17 mouse cellular contexts compared by ENCODE assay signal in the genomic region with DNA sequence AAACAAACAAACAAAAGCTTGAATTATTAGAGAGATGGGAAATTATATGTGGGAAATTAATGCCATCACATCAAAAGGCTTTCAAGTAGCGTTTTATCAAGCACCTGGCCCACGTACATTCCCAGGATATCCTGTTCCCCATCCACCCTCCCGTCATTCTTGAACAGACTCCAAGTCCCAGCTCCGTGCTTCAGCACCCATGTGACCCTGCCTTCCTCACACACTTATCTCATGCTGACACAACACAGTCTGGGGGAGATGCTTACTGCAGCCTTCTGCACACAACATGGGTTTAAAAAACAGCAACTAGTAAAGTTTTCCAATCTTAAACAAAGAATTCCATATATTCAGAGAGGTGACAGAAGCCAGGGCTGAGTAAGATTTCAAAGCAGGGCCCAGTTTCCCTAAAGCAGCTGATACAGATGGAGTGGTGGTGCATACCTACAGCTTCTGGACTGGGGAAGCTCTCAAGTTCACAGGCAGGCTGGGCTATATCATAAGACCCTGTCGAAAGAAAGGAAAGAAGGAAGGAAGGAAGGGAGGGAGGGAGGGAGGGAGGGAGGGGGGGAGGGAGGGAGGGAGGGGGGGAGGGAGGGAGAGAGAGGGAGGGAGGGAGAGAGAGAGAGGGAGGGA. TPM values are rescaled to one million over a fixed set of nuclear protein-coding genes. Genes with fewer than 3 reads are reported as not detected.
DNase-seq lines count a peak whose midpoint lies in the region; ATAC-seq lines count a peak whose summit lies in the region.
"Had no signal": no experiment of that assay in that cellular context is flagged by ENCODE, and none has a peak within 500 bp of the region (broad histone marks: within the 10 kb centered on the region; RNA-seq: fewer than 3 reads in every experiment).

No protein-coding gene starts in this region.

- WGBS in liver, embryonic 16.5 days (ENCODE audit: insufficient replicate concordance), result 19% methylated on average over 4 of the region's 5 CpGs
- WGBS in liver, embryonic 11.5 days, result 32% methylated on average over 4 of the region's 5 CpGs
- 22% methylated on average over 4 of the region's 5 CpGs for WGBS in heart, embryonic 10.5 days

- DNase-seq in liver, embryonic 11.5 days (ENCODE audit: low spot score), result no peak
- no peak for DNase-seq in heart, embryonic 10.5 days (ENCODE audit: low spot score)
- peak; percentile 29 for DNase-seq in kidney, postnatal 14 days
- no peak for DNase-seq in cerebellum, postnatal 14 days
- DNase-seq in adrenal gland, adult (ENCODE audit: inconsistent age in 2 of 2, low spot score in 1 of 2), result no peak
- DNase-seq in cerebellum, postnatal 25 days, result no peak
- DNase-seq: adrenal gland, adult 2 months; cerebellum, postnatal 10 days; layer of hippocampus, postnatal 36 days had no signal

- H3K4me2 ChIP-seq in liver, embryonic 16.5 days (ENCODE audit: low read depth, low read length), result no peak overlapping the region
- H3K4me2 ChIP-seq in liver, embryonic 11.5 days, result no peak overlapping the region
- H3K4me2 ChIP-seq: embryonic facial prominence, embryonic 12.5 days; forebrain, embryonic 12.5 days; hindbrain, embryonic 13.5 days; lung, embryonic 15.5 days; neural tube, embryonic 13.5 days had no signal

- H3K9ac ChIP-seq in liver, embryonic 16.5 days (ENCODE audit: low read depth, low read length), result no peak overlapping the region
- H3K9ac ChIP-seq in liver, embryonic 11.5 days (ENCODE audit: low read depth, low read length), result no peak overlapping the region
- H3K9ac ChIP-seq: embryonic facial prominence, embryonic 12.5 days; forebrain, embryonic 12.5 days; hindbrain, embryonic 13.5 days; lung, embryonic 15.5 days; neural tube, embryonic 13.5 days had no signal

- H3K27me3 ChIP-seq in liver, embryonic 16.5 days (ENCODE audit: control insufficient read depth, insufficient read depth, low read depth, low read length), result no peaks in the 10 kb centered on the region
- no peaks in the 10 kb centered on the region for H3K27me3 ChIP-seq in liver, embryonic 11.5 days (replicated peaks; ENCODE audit: control insufficient read depth, insufficient read depth, low read length)
- no peaks in the 10 kb centered on the region for H3K27me3 ChIP-seq in heart, embryonic 10.5 days (ENCODE audit: insufficient read depth, poor library complexity, severe bottlenecking)
- H3K27me3 ChIP-seq: embryonic facial prominence, embryonic 12.5 days; forebrain, embryonic 12.5 days; lung, embryonic 15.5 days; neural tube, embryonic 13.5 days; Patski had no signal

- no peaks in the 10 kb centered on the region for H3K9me3 ChIP-seq in liver, embryonic 16.5 days (replicated peaks; ENCODE audit: control insufficient read depth, low read length)
- H3K9me3 ChIP-seq in liver, embryonic 11.5 days (ENCODE audit: control insufficient read depth, low read length), result no peaks in the 10 kb centered on the region
- no peaks in the 10 kb centered on the region for H3K9me3 ChIP-seq in heart, embryonic 10.5 days
- H3K9me3 ChIP-seq: embryonic facial prominence, embryonic 12.5 days; forebrain, embryonic 12.5 days; hindbrain, embryonic 13.5 days; lung, embryonic 15.5 days; neural tube, embryonic 13.5 days had no signal

- 0 out of 2 replicates have a peak, but pooled peaks have one; percentile 37 for ATAC-seq in liver, embryonic 16.5 days (ENCODE audit: low read depth)
- ATAC-seq in liver, embryonic 11.5 days (replicated peaks; ENCODE audit: low FRiP score), result no peak
- ATAC-seq: Patski had no signal

- H3K36me3 ChIP-seq in liver, embryonic 16.5 days (ENCODE audit: control insufficient read depth, insufficient read depth), result no peaks in the 10 kb centered on the region
- H3K36me3 ChIP-seq in liver, embryonic 11.5 days (ENCODE audit: control insufficient read depth, insufficient read depth, low read length), result no peaks in the 10 kb centered on the region
- no peaks in the 10 kb centered on the region for H3K36me3 ChIP-seq in heart, embryonic 10.5 days
- H3K36me3 ChIP-seq: embryonic facial prominence, embryonic 12.5 days; forebrain, embryonic 12.5 days; hindbrain, embryonic 13.5 days; lung, embryonic 15.5 days; neural tube, embryonic 13.5 days had no signal

- H3K4me1 ChIP-seq in liver, embryonic 16.5 days (ENCODE audit: control insufficient read depth, low read depth, low read length), result no peaks in the 10 kb centered on the region
- no peaks in the 10 kb centered on the region for H3K4me1 ChIP-seq in liver, embryonic 11.5 days (replicated peaks; ENCODE audit: control insufficient read depth, insufficient read depth, low read length)
- H3K4me1 ChIP-seq in heart, embryonic 10.5 days, result peaks cover 21% of the 10 kb centered on the region
- H3K4me1 ChIP-seq: embryonic facial prominence, embryonic 12.5 days; forebrain, embryonic 12.5 days; hindbrain, embryonic 13.5 days; neural tube, embryonic 13.5 days had no signal

- no peak overlapping the region for H3K4me3 ChIP-seq in liver, embryonic 16.5 days (ENCODE audit: low read depth, low read length)
- H3K4me3 ChIP-seq in liver, embryonic 11.5 days (ENCODE audit: low read depth, low read length), result no peak overlapping the region
- H3K4me3 ChIP-seq in heart, embryonic 10.5 days, result no peak overlapping the region
- H3K4me3 ChIP-seq: embryonic facial prominence, embryonic 12.5 days; forebrain, embryonic 12.5 days; hindbrain, embryonic 13.5 days; lung, embryonic 15.5 days; neural tube, embryonic 13.5 days had no signal

- H3K27ac ChIP-seq in liver, embryonic 16.5 days (ENCODE audit: low read length), result no peak overlapping the region
- H3K27ac ChIP-seq in liver, embryonic 11.5 days (ENCODE audit: low read depth, low read length), result no peak overlapping the region
- H3K27ac ChIP-seq in heart, embryonic 10.5 days, result peak overlapping the region; percentile 64; the same call in 1 of the 2 replicates
- H3K27ac ChIP-seq: embryonic facial prominence, embryonic 12.5 days; forebrain, embryonic 12.5 days; hindbrain, embryonic 13.5 days; lung, embryonic 15.5 days; neural tube, embryonic 13.5 days had no signal

RNA-seq across cellular contexts. Expression of a gene that starts 22.6 kb away (rescaled TPM):
- not detected in 2 replicates for polyA plus RNA-seq in liver, embryonic 16.5 days (2015; fragmentation: Nextera tagmentation; extraction: Ambion mirVana)
- polyA plus RNA-seq in liver, embryonic 11.5 days (2014; fragmentation: Nextera tagmentation; extraction: Ambion mirVana), result not detected in 2 replicates
- not detected in 2 replicates for polyA plus RNA-seq in heart, embryonic 10.5 days (2016; fragmentation: Nextera tagmentation; extraction: Ambion mirVana)
- polyA plus RNA-seq: adrenal gland, adult 2 months; embryonic facial prominence, embryonic 12.5 days; forebrain, embryonic 12.5 days; hindbrain, embryonic 13.5 days; midbrain, postnatal 0 days; neural tube, embryonic 13.5 days; Patski had no signal

RNA-seq across cellular contexts. Expression of a gene that starts 38.4 kb away (rescaled TPM):
- 12.9 and 14.2 TPM in 2 replicates for polyA plus RNA-seq in liver, embryonic 16.5 days (2015; fragmentation: Nextera tagmentation; extraction: Ambion mirVana)
- polyA plus RNA-seq in liver, embryonic 11.5 days (2014; fragmentation: Nextera tagmentation; extraction: Ambion mirVana), result 26.3 and 28.2 TPM in 2 replicates
- polyA plus RNA-seq in heart, embryonic 10.5 days (2016; fragmentation: Nextera tagmentation; extraction: Ambion mirVana), result 51.2 and 58.3 TPM in 2 replicates

RNA-seq across cellular contexts. Expression of a gene that starts 38.6 kb away (rescaled TPM):
- 131 and 133 TPM in 2 replicates for polyA plus RNA-seq in liver, embryonic 16.5 days (2015; fragmentation: Nextera tagmentation; extraction: Ambion mirVana)
- polyA plus RNA-seq in liver, embryonic 11.5 days (2014; fragmentation: Nextera tagmentation; extraction: Ambion mirVana), result 260 and 281 TPM in 2 replicates
- 238 and 256 TPM in 2 replicates for polyA plus RNA-seq in heart, embryonic 10.5 days (2016; fragmentation: Nextera tagmentation; extraction: Ambion mirVana)
